Comparison of ENCODE assay signal across 26 mouse cellular contexts in genomic region chr7:115780148-115780547, GRCm38 (mm10).
A peak's percentile ranks its signal among the peaks of the same experiment; 100 is the strongest.
DNase-seq lines count a peak whose midpoint lies in the region; ATAC-seq and TF ChIP-seq lines count a peak whose summit lies in the region.
"Had no signal": no experiment of that assay in that cellular context is flagged by ENCODE, and none has a peak within 500 bp of the region (broad histone marks: within the 10 kb centered on the region; RNA-seq: fewer than 3 reads in every experiment).

No protein-coding gene starts in this region.

- no peak overlapping the region for H3K9ac ChIP-seq in heart, embryonic 13.5 days
- no peak overlapping the region for H3K9ac ChIP-seq in heart, embryonic 16.5 days (ENCODE audit: low read length)
- H3K9ac ChIP-seq: embryonic facial prominence, embryonic 13.5 days; forebrain, embryonic 12.5 days; forebrain, embryonic 15.5 days; hindbrain, embryonic 14.5 days had no signal

- peak; percentile 71 for DNase-seq in heart, adult 11 months
- no peak for DNase-seq in heart, postnatal 36 days
- no peak for DNase-seq in heart, postnatal 14 days
- no peak for DNase-seq in heart, adult 8-10 months (ENCODE audit: low spot score)
- DNase-seq: adrenal gland, adult 8-10 months; adrenal gland, postnatal 25 days; cerebellum, adult 11-12 months; cerebellum, adult 8-10 months; cerebellum, postnatal 10 days; cerebellum, postnatal 36 days; embryo, embryonic 11 days; gastrocnemius, postnatal 25 days; kidney, adult 18-20 months had no signal

- H3ac ChIP-seq in myocyte (ENCODE audit: control insufficient read depth, insufficient read length) = no peak overlapping the region

- H3K4me1 ChIP-seq in heart, embryonic 13.5 days = peaks cover 44% of the 10 kb centered on the region
- peaks cover 15% of the 10 kb centered on the region for H3K4me1 ChIP-seq in heart, embryonic 16.5 days (ENCODE audit: control insufficient read depth, insufficient read depth, low read length)
- H3K4me1 ChIP-seq: embryonic facial prominence, embryonic 13.5 days had no signal

- TF ChIP-seq POLR2A in myocyte (IDR thresholded peaks at IDR 0.05; ENCODE audit: insufficient read length, low read depth) = no peak

- H3K4me3 ChIP-seq in heart, embryonic 13.5 days = peak overlapping the region; percentile 6; the same call in 1 of the 2 replicates
- no peak overlapping the region for H3K4me3 ChIP-seq in heart, embryonic 16.5 days (ENCODE audit: low read length)
- no peak overlapping the region for H3K4me3 ChIP-seq in myocyte
- H3K4me3 ChIP-seq: embryonic facial prominence, embryonic 10.5 days; embryonic facial prominence, embryonic 13.5 days; erythroblast, embryonic 14.5 days; forebrain, embryonic 12.5 days; forebrain, embryonic 15.5 days had no signal

- ATAC-seq in heart, embryonic 13.5 days (ENCODE audit: extremely low read depth, insufficient number of reproducible peaks, low FRiP score, low TSS enrichment) = no peak
- ATAC-seq in heart, embryonic 16.5 days (replicated peaks; ENCODE audit: extremely low read depth, insufficient read depth, low FRiP score) = peak; percentile 74
- ATAC-seq: activated CD4-positive, CD25-positive, alpha-beta regulatory T cell, adult 4 months; forebrain, embryonic 15.5 days; hindbrain, postnatal 0 days; inflammation-experienced regulatory T-cells, adult 6 months had no signal

- peak overlapping the region; percentile 58 for H3K27ac ChIP-seq in heart, embryonic 13.5 days (replicated peaks)
- H3K27ac ChIP-seq in heart, embryonic 16.5 days (ENCODE audit: low read length) = no peak overlapping the region
- H3K27ac ChIP-seq: embryonic facial prominence, embryonic 10.5 days; embryonic facial prominence, embryonic 13.5 days; forebrain, embryonic 12.5 days; forebrain, embryonic 15.5 days; hindbrain, embryonic 14.5 days; hindbrain, postnatal 0 days had no signal

- 31% methylated on average over 4 of the region's 4 CpGs for WGBS in heart, embryonic 13.5 days
- 25% methylated on average over 4 of the region's 4 CpGs for WGBS in heart, embryonic 16.5 days

- peaks cover 4% of the 10 kb centered on the region; the same call in 1 of the 2 replicates for H3K9me3 ChIP-seq in heart, embryonic 13.5 days
- 0 out of 2 replicates have a peak, but pooled peaks cover 4% of the 10 kb centered on the region for H3K9me3 ChIP-seq in heart, embryonic 16.5 days (replicated peaks; ENCODE audit: control insufficient read depth, low read length)
- H3K9me3 ChIP-seq: embryonic facial prominence, embryonic 13.5 days; forebrain, embryonic 12.5 days; forebrain, embryonic 15.5 days had no signal

- no peaks in the 10 kb centered on the region for H3K79me2 ChIP-seq in myocyte (ENCODE audit: control insufficient read depth, insufficient read depth)

- H3K36me3 ChIP-seq in heart, embryonic 13.5 days = 0 out of 2 replicates have a peak, but pooled peaks cover 3% of the 10 kb centered on the region
- no peaks in the 10 kb centered on the region for H3K36me3 ChIP-seq in heart, embryonic 16.5 days (ENCODE audit: control insufficient read depth, insufficient read depth)
- no peaks in the 10 kb centered on the region for H3K36me3 ChIP-seq in myocyte (ENCODE audit: control insufficient read depth, insufficient read depth)
- H3K36me3 ChIP-seq: embryonic facial prominence, embryonic 10.5 days; forebrain, embryonic 12.5 days; forebrain, embryonic 15.5 days had no signal

- H3K27me3 ChIP-seq in heart, embryonic 13.5 days (replicated peaks) = no peaks in the 10 kb centered on the region
- H3K27me3 ChIP-seq in heart, embryonic 16.5 days (ENCODE audit: control insufficient read depth, insufficient read depth, low read length) = no peaks in the 10 kb centered on the region
- no peaks in the 10 kb centered on the region for H3K27me3 ChIP-seq in myocyte (ENCODE audit: control insufficient read depth, insufficient read depth, insufficient read length)
- H3K27me3 ChIP-seq: embryonic facial prominence, embryonic 13.5 days; forebrain, embryonic 12.5 days; forebrain, embryonic 15.5 days had no signal

- intact Hi-C loops in heart, postnatal 36 days (cut with DNase I) = no loop called here
- intact Hi-C loops in heart, postnatal 14 days (cut with DNase I) = no loop called here

- no peak overlapping the region for H3K4me2 ChIP-seq in heart, embryonic 13.5 days
- H3K4me2 ChIP-seq in heart, embryonic 16.5 days (ENCODE audit: low read depth, low read length) = no peak overlapping the region
- no peak overlapping the region for H3K4me2 ChIP-seq in myocyte (ENCODE audit: low read depth)
- H3K4me2 ChIP-seq: embryonic facial prominence, embryonic 13.5 days; forebrain, embryonic 12.5 days; forebrain, embryonic 15.5 days; heart, embryonic 11.5 days; hindbrain, embryonic 14.5 days had no signal

TF ChIP-seq in myocyte, 11 proteins besides CTCF, POLR2A, EP300 and RAD21:
- no peak for TF ChIP-seq TCF3 (IDR thresholded peaks at IDR 0.05; ENCODE audit: insufficient read length, low read depth)
- TF ChIP-seq MYOG (IDR thresholded peaks at IDR 0.05; ENCODE audit: control insufficient read depth in 1 of 3, insufficient read depth in 1 of 3, insufficient read length in 2 of 3, low read depth in 2 of 3) = peak in 1 of 3 experiments; percentile 32
- peak in 2 of 3 experiments; percentile 18 to 21 for TF ChIP-seq MYOD1 (IDR thresholded peaks at IDR 0.05; ENCODE audit: control insufficient read depth in 1 of 3, insufficient read length in 2 of 3, low read depth in 2 of 3)
TF ChIP-seq in myocyte: peak in this region for 2.
